Mouse (Mus musculus): ENCODE data around the gene Kcng1. TPM values are rescaled to one million over a fixed set of nuclear protein-coding genes. Genes with fewer than 3 reads are reported as not detected.

The Kcng1 gene
- polyA plus RNA-seq, 1 experiment from 2014 or later, result 0.18 TPM

DNA sequence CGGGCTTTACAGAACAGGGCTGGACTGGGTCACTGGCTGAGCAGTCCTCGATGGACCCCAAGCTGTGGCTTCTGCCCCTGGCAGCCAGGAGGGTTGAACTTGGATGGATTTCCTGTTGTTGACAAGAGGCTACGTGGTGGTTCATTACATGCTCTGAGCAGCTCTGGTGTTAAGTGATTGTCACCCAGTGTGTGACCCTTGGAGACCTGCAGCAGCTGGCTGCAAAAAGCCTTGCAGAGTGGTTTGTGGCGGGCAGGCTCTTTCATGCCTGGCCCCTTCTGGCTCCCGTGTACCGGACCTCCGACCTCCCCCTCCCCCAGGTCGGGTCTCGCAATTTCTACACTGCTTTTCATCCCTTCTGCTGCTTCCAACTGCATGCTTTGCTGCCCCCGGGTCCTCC, 10.5 kb upstream of the Kcng1 start:
- Histone ChIP-seq H3K9me3 (replicated peaks) (0 out of 2 replicates have a peak, but pooled peaks cover 11% of the 10 kb centered on the region), H3K27me3 (peaks cover 74% of the 10 kb centered on the region), H3K9ac (no peak overlapping the region), H3K4me3 (no peak overlapping the region), H3K27ac (no peak overlapping the region), H3K4me1 (replicated peaks) (peaks cover 12% of the 10 kb centered on the region), H3K4me2 (peak overlapping the region; percentile 21; the same call in 1 of the 2 replicates), H3K36me3 (no peaks in the 10 kb centered on the region)
- WGBS, result 9% methylated on average over 10 of the region's 10 CpGs
- ATAC-seq (replicated peaks; ENCODE audit: insufficient number of reproducible peaks, insufficient read depth, low FRiP score, low read depth), result no peak

DNA sequence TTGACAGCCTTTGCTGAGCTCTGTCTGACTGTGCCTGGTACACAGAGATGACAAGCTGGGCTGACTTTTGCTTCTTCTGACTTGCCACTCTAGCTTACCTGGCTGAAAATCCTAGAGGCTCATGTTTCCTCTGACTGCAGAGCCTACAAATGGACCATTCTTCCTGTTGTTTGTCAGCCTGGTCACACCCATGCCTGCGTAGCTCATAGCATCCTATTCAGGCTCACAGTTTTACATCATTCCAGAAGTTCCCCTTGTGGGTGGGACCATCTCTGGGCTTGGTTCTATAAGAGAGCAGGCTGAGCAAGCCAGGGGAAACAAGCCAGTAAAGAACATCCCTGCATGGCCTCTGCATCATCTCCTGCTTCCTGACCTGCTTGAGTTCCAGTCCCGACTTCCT, 8.3 kb upstream of the Kcng1 start:
- ATAC-seq (replicated peaks; ENCODE audit: insufficient number of reproducible peaks, insufficient read depth, low FRiP score, low read depth), result no peak
- Histone ChIP-seq H3K27ac (no peak overlapping the region), H3K4me1 (replicated peaks) (peaks cover 12% of the 10 kb centered on the region), H3K4me3 (no peak overlapping the region), H3K9ac (no peak overlapping the region), H3K36me3 (no peaks in the 10 kb centered on the region), H3K9me3 (replicated peaks) (peaks cover 18% of the 10 kb centered on the region), H3K27me3 (peaks cover 82% of the 10 kb centered on the region), H3K4me2 (no peak overlapping the region)
- WGBS, result 72% methylated on average over 2 of the region's 2 CpGs

DNA sequence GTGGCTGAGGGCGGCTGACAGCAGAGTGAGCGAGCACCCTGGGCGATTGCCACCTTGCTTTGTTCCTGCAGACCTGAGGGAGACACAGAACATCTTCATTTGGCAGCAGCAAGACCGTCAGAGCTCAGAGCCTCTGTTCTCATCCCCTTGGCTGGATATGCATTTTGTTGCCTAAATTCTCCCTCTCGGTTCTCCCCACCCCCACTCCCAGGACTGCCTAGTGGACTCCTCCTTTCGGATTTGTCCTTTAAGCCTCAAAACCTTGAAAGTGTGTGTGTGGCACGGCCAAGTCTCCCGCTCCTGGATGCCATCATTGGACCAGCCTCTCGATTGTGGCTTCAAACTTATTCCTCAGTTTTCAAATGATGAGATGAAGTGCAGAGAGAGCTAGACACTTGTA, 7.5 kb upstream of the Kcng1 start:
- Histone ChIP-seq H3K4me1 (replicated peaks) (peaks cover 16% of the 10 kb centered on the region), H3K4me3 (no peak overlapping the region), H3K9me3 (replicated peaks) (peaks cover 18% of the 10 kb centered on the region), H3K27ac (no peak overlapping the region), H3K9ac (no peak overlapping the region), H3K4me2 (no peak overlapping the region), H3K27me3 (peaks cover 81% of the 10 kb centered on the region), H3K36me3 (no peaks in the 10 kb centered on the region)
- WGBS, result 54% methylated on average over 9 of the region's 9 CpGs
- ATAC-seq (replicated peaks; ENCODE audit: insufficient number of reproducible peaks, insufficient read depth, low FRiP score, low read depth), result no peak

DNA sequence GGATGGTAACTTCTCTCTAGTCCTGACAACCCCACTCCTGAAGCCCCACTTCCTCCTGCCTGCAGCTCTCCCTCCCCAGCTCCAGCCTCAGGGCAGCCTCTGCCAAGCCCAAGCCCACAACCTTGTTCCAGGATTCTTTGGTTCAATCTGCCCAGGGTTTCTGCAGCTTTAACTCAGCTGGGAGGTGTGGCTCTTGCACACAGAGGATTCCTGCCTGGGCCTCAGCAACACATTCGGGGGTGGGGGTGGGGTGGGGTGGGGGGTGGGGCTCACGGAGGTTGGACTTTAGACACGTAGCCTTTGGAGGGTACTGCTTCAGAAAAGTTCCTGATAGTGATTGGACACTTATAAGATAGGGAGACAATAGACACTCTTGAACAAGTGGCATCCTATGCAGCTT, 5.5 kb upstream of the Kcng1 start:
- no peaks in the 10 kb centered on the region for H3K36me3 ChIP-seq
- no peak overlapping the region for H3K4me3 ChIP-seq
- WGBS, result 15% methylated on average over 3 of the region's 3 CpGs
- no peak overlapping the region for H3K27ac ChIP-seq
- H3K9ac ChIP-seq, result no peak overlapping the region
- H3K9me3 ChIP-seq (replicated peaks), result peaks cover 18% of the 10 kb centered on the region
- H3K4me2 ChIP-seq, result no peak overlapping the region
- peaks cover 83% of the 10 kb centered on the region for H3K27me3 ChIP-seq
- no peak for ATAC-seq (replicated peaks; ENCODE audit: insufficient number of reproducible peaks, insufficient read depth, low FRiP score, low read depth)
- H3K4me1 ChIP-seq (replicated peaks), result peaks cover 11% of the 10 kb centered on the region

DNA sequence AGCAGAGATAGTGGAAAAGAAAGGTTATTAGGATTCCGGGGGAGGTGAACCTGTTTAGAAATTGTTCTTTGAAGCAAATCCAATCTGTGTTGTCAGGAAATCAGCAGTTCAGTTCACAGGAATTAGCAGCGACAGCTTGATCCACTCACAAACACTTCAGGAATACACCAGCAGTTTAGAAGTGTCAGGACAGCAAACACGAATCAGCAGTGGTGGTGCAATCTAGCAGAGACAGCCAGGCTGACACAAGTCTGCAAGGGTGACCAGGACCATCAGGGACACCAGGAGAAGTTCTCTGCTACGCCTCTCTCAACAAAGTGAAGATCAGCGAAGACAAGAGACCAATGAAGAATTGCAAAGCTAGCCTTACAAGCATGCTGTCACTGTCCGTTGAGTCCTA, 3.6 kb upstream of the Kcng1 start:
- peaks cover 83% of the 10 kb centered on the region for H3K27me3 ChIP-seq
- no peak overlapping the region for H3K4me2 ChIP-seq
- H3K4me1 ChIP-seq (replicated peaks), result peaks cover 20% of the 10 kb centered on the region
- no peak overlapping the region for H3K9ac ChIP-seq
- peaks cover 10% of the 10 kb centered on the region for H3K9me3 ChIP-seq (replicated peaks)
- WGBS, result 57% methylated on average over 6 of the region's 6 CpGs
- no peak overlapping the region for H3K4me3 ChIP-seq
- no peak overlapping the region for H3K27ac ChIP-seq
- no peak for ATAC-seq (replicated peaks; ENCODE audit: insufficient number of reproducible peaks, insufficient read depth, low FRiP score, low read depth)
- H3K36me3 ChIP-seq, result no peaks in the 10 kb centered on the region

DNA sequence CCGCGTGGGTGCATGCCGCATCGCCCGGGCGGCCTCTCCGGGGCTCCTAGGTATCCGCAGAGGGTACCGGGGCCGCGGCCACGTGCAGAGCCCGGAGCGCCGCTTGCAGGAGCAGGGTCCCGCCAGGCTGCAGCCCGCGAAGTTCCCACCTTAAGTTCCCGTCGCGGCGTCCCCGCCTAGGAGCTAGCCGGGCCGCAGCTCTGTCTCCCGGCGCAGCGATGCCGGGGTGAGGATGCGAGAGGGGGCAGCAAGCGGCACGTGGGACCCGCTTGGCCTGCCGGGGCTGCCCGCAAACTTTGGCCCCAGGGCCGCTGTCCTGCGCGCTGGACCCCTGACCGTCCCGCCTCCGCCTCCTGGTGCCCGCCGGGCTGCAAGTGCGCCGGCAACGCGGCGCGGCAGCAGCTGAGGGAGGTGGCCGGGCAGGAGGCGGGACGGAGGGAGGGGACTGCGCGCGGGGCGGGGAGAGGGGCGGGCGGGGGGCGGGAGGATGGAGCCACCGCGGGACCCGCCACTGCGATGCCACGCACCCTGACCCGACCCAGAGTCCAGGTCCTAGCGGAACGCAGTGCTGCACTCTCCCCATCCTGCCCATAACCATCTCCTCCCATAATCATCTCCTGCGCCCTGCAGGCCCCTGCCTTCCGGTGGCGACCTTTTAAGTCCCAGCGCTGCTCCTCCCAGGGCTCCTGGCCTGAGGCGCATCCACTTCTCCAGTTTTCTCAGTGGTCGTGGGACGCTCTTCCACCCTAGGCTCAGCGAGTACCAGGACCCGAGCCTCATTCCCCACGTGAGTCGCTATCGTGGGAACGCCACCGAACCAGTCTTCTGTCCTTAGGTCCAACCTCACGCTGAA, 581 bp downstream of the Kcng1 start:
- Histone ChIP-seq H3K9ac (peak overlapping the region; percentile 9), H3K4me1 (replicated peaks) (peaks cover 20% of the 10 kb centered on the region), H3K4me3 (peak overlapping the region; percentile 50), H3K36me3 (no peaks in the 10 kb centered on the region), H3K4me2 (peak overlapping the region; percentile 91), H3K27ac (no peak overlapping the region), H3K27me3 (peaks cover 96% of the 10 kb centered on the region), H3K9me3 (replicated peaks) (peaks cover 7% of the 10 kb centered on the region)
- 1% methylated on average over 75 of the region's 82 CpGs for WGBS
- ATAC-seq (replicated peaks; ENCODE audit: insufficient number of reproducible peaks, insufficient read depth, low FRiP score, low read depth), result peak; percentile 43; the same call in 1 of the 2 replicates

DNA sequence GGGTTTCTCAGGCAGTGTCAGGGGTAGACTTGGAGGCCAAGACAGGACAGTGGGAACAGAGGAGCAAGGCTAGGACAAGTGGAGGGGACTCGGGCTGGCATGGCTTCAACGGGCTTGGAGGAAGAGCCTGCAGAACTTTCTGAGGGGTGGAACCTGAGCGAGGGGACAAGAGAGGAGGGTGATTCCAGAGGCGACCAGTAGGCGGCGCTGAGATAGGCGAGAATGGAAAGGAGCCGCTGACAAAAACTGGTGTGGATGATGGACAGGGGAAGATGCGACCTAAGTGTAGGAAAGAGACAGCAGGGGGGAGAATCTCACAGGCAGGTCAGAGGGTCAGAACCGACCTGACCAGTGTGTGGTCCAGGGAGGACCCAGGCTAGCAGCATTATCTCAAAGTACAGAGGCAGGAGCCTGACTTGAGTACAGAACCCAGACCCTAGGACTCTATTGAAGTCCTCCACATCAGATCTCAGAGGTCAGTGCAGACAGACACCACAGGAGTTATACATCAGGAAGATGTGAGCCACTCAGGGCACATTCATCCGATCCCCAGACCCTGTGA, 7.1 kb downstream of the Kcng1 start:
- no peak for ATAC-seq (replicated peaks; ENCODE audit: insufficient number of reproducible peaks, insufficient read depth, low FRiP score, low read depth)

DNA sequence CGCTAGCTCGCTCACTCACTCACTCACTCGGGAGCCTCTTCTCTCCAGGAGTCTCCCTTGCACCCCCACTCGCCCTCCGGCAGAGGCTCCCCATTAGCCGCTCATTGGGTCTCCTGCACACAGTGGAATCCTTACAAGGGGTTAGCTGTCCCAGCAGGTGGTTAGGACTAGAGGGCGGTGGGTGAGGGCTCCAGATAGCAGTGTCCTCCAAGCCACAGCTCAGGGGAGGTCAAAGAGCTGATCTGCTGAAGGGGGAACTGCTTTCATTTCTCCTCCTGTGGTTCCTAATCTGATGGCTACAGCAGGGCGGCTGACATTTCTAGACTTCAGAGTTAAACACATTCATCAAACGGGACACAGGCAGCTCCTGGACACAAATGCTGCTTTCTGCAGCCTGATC, 8.1 kb downstream of the Kcng1 start:
- Histone ChIP-seq H3K27ac (no peak overlapping the region), H3K9ac (no peak overlapping the region), H3K4me2 (no peak overlapping the region), H3K36me3 (no peaks in the 10 kb centered on the region), H3K27me3 (peaks cover 98% of the 10 kb centered on the region), H3K4me1 (replicated peaks) (no peaks in the 10 kb centered on the region; the same call in 1 of the 2 replicates), H3K4me3 (no peak overlapping the region), H3K9me3 (replicated peaks) (no peaks in the 10 kb centered on the region)
- ATAC-seq (replicated peaks; ENCODE audit: insufficient number of reproducible peaks, insufficient read depth, low FRiP score, low read depth), result no peak
- WGBS, result 23% methylated on average over 9 of the region's 9 CpGs

More for the DNA sequence above, 7.1 kb downstream of the Kcng1 start:
- no peaks in the 10 kb centered on the region for H3K4me1 ChIP-seq (replicated peaks)
- no peaks in the 10 kb centered on the region for H3K36me3 ChIP-seq
- H3K9ac ChIP-seq, result no peak overlapping the region
- H3K4me3 ChIP-seq, result no peak overlapping the region
- no peaks in the 10 kb centered on the region for H3K9me3 ChIP-seq (replicated peaks)
- 7% methylated on average over 11 of the region's 11 CpGs for WGBS
- no peak overlapping the region for H3K27ac ChIP-seq
- peaks cover 98% of the 10 kb centered on the region for H3K27me3 ChIP-seq
- no peak overlapping the region for H3K4me2 ChIP-seq

DNA sequence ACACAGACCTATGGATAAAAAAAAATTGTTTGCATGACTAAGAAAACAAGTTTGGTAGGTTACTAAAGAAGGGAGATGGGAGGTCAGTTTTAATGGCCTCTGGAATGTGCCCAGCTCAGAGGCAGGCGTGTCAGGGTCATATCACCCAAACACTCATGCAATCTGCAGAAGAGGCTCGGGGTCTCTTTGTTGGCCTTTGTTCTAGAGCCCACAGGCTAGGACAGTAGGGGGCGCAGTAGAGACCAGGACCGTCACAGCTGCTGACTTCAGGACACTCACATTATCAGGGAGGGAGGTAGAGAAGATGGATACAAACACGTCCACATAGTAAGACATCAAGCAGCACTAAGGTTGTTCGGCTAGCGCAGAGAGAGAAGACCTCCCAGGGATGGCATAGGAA, 13.5 kb downstream of the Kcng1 start:
- H3K27ac ChIP-seq, result no peak overlapping the region
- H3K27me3 ChIP-seq, result peaks cover 79% of the 10 kb centered on the region
- WGBS, result 18% methylated on average over 7 of the region's 7 CpGs
- no peak overlapping the region for H3K4me3 ChIP-seq
- H3K9me3 ChIP-seq (replicated peaks), result no peaks in the 10 kb centered on the region
- H3K4me1 ChIP-seq (replicated peaks), result no peaks in the 10 kb centered on the region; the same call in 1 of the 2 replicates
- 0 out of 2 replicates have a peak overlapping the region, but pooled peaks have one; percentile 30 for H3K4me2 ChIP-seq
- H3K36me3 ChIP-seq, result no peaks in the 10 kb centered on the region
- H3K9ac ChIP-seq, result no peak overlapping the region
- ATAC-seq (replicated peaks; ENCODE audit: insufficient number of reproducible peaks, insufficient read depth, low FRiP score, low read depth), result no peak

DNA sequence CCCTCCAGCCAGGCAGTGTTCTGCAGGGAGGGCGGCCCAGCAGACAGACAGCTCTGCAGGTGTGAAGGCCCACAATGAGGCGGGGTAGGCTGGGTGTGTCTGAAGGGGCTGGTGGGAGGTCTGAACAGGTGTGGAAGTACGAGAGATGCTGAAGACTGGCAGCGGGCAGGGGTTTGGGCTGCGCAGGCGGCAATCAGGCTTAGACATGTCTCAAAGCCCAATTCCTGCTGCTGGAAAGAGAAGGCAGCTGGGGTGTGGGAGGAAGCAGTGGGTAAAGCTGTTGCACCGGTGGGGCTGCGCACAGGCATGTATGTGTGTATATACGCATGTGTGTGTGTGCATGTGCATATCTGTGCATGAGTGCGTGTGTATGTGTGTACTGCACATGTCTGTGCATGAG, 20.6 kb downstream of the Kcng1 start:
- no peak for ATAC-seq (replicated peaks; ENCODE audit: insufficient number of reproducible peaks, insufficient read depth, low FRiP score, low read depth)
- WGBS, result 84% methylated on average over 10 of the region's 10 CpGs
- Histone ChIP-seq H3K27me3 (peaks cover 72% of the 10 kb centered on the region), H3K9me3 (replicated peaks) (no peaks in the 10 kb centered on the region), H3K4me2 (no peak overlapping the region), H3K9ac (no peak overlapping the region), H3K27ac (no peak overlapping the region), H3K36me3 (no peaks in the 10 kb centered on the region), H3K4me3 (no peak overlapping the region), H3K4me1 (replicated peaks) (no peaks in the 10 kb centered on the region)

DNA sequence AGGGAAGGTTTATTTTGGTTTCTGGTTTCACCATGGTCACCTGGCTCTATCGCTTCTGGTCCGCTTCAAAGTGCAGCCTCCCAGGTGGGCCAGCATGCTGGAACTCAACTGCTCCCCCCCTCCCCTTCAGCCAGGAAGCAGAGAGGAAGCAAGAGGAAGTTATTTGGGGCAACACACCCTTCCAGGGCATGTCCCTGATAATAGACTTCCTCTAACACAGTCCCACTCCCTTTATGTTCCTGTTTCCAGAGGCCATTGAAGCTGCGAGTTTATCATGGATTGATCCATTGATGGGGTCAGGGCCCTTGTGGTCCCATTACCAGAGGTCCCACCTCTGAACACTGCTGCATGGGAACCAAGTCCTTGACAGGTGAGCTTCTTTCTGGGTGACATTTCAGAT, 21.4 kb downstream of the Kcng1 start:
- no peak for ATAC-seq (replicated peaks; ENCODE audit: insufficient number of reproducible peaks, insufficient read depth, low FRiP score, low read depth)
- no peaks in the 10 kb centered on the region for H3K4me1 ChIP-seq (replicated peaks)
- no peaks in the 10 kb centered on the region for H3K9me3 ChIP-seq (replicated peaks)
- no peak overlapping the region for H3K27ac ChIP-seq
- no peak overlapping the region for H3K4me3 ChIP-seq
- no peaks in the 10 kb centered on the region for H3K36me3 ChIP-seq
- H3K9ac ChIP-seq, result no peak overlapping the region
- 71% methylated on average over 3 of the region's 3 CpGs for WGBS
- H3K27me3 ChIP-seq, result peaks cover 78% of the 10 kb centered on the region
- H3K4me2 ChIP-seq, result no peak overlapping the region

DNA sequence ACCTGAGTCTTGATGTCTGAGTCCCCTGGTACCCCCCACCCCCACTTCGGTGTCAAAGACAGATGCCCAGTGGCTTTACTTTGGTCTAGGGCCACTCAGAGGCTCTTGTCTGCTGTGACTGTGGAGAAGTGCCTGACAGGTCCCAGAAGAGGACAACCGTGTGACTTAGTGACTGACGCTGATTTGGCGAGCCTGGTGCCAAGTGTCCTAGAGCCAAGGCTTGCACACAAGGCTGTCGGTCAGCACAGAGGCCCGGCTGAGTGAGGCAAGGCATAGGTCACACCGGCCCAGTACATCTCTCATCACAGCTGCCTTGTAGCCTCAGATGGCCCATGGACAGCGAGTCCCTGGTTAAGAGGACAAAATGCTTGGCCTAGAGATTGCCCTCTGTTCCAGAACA, 22.5 kb downstream of the Kcng1 start:
- no peaks in the 10 kb centered on the region for H3K9me3 ChIP-seq (replicated peaks)
- H3K36me3 ChIP-seq, result no peaks in the 10 kb centered on the region
- no peak overlapping the region for H3K4me3 ChIP-seq
- peaks cover 84% of the 10 kb centered on the region for H3K27me3 ChIP-seq
- ATAC-seq (replicated peaks; ENCODE audit: insufficient number of reproducible peaks, insufficient read depth, low FRiP score, low read depth), result no peak
- no peaks in the 10 kb centered on the region for H3K4me1 ChIP-seq (replicated peaks)
- H3K9ac ChIP-seq, result no peak overlapping the region
- H3K4me2 ChIP-seq, result no peak overlapping the region
- WGBS, result 70% methylated on average over 8 of the region's 8 CpGs
- no peak overlapping the region for H3K27ac ChIP-seq

Data from heart, embryonic 15.5 days (tissue).